Mouse (Mus musculus) liver, embryonic 15.5 days (tissue): ENCODE measurements at regions not wholly inside any gene's neighbourhood (a gene's known extent, or its start where the extent isn't known, plus 50 kb on each side); places are given as distances from the start of the nearest gene placed in this dataset.

ENCODE experiments used
- ATAC-seq: fragments of 200-750 bp; cut with Nextera tagmentation; 2 replicates; pipeline ENCODE4 v1.8.0; 2017; ENCODE audit warnings: moderate number of reproducible peaks, mild to moderate bottlenecking, moderate library complexity; ENCODE audit not compliant: insufficient read depth
- H3K27ac ChIP-seq: fragments of 300-500 bp; sonication (generic); replicated peaks from 2 replicates; pipeline ENCODE4 v1.5.1; 2015; ENCODE audit warnings: mild to moderate bottlenecking, inconsistent platforms
- H3K27me3 ChIP-seq: fragments of 300-500 bp; sonication (generic); 2 replicates; pipeline ENCODE4 v1.6.1; 2015; ENCODE audit warnings: mild to moderate bottlenecking, inconsistent platforms
- H3K36me3 ChIP-seq: fragments of 300-500 bp; sonication (generic); replicated peaks from 2 replicates; pipeline ENCODE4 v1.6.1; 2015; ENCODE audit warnings: moderate library complexity, mild to moderate bottlenecking, inconsistent platforms
- H3K4me1 ChIP-seq: fragments of 300-500 bp; sonication (generic); replicated peaks from 2 replicates; pipeline ENCODE4 v1.6.1; 2015; ENCODE audit warnings: inconsistent platforms
- H3K4me2 ChIP-seq: fragments of 300-500 bp; sonication (generic); 2 replicates; pipeline ENCODE4 v1.6.1; 2015; ENCODE audit warnings: moderate library complexity, mild to moderate bottlenecking, inconsistent platforms
- H3K4me3 ChIP-seq: fragments of 300-500 bp; sonication (generic); replicated peaks from 2 replicates; pipeline ENCODE4 v1.5.1; 2015; ENCODE audit warnings: mild to moderate bottlenecking, inconsistent platforms
- H3K9ac ChIP-seq: fragments of 300-500 bp; sonication (generic); 2 replicates; pipeline ENCODE4 v1.6.1; 2015; ENCODE audit warnings: moderate library complexity, mild to moderate bottlenecking, inconsistent platforms
- H3K9me3 ChIP-seq: fragments of 300-500 bp; sonication (generic); replicated peaks from 2 replicates; pipeline ENCODE4 v1.6.1; 2016; ENCODE audit warnings: inconsistent platforms
- whole genome bisulfite sequencing: fragments of 180-500 bp; shearing (Covaris S2); methylation state at CpG from one replicate; pipeline ENCODE4 v1.1.7; 2015; ENCODE audit warnings: mixed read lengths; ENCODE audit not compliant: insufficient replicate concordance; 5-methylcytosine and 5-hydroxymethylcytosine counted together

DNA sequence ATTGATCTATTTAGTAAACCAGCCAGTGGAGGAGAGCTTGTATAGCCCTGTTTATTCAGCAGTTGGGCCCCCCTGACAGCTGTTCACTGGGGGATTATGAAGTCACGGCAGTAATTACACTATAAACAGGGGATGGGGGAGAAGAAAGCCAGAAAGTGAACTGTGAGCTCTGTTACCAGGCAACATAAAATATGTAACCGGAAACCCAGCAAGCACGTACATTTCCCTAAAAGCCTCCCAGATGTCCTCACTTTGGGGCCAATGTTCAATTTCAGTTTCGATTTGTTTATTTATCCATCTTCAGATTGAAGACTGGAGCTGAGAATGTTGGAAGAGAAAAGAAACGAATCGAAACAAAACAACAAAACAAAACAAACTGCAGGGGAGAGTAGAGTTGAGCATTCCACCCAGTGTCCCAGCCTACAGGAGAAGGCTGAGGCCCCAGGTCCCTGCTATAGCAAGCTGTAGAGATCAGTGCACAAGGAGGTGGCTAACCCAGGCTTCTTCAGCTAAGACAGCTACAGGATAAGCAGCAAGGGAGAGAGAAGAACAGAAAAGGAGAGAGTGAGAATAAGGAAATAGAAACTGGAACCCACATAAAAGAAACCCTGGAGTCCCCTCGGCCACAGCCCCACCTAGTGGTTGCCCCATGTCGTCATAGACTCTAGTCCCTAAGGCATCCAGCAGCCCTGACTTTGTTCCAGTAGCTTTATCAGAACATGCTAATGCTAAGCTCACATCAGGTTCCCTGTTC is 517.7 kb upstream of the Gm26657 start:
- no peak for ATAC-seq

GRCm38 (mm10) chr4:56220531-56220930 is 519.3 kb upstream of the Gm26657 start:
- Histone ChIP-seq H3K4me3 (no peak overlapping the region), H3K4me2 (no peak overlapping the region), H3K9me3 (no peaks in the 10 kb centered on the region), H3K27me3 (no peaks in the 10 kb centered on the region), H3K9ac (no peak overlapping the region), H3K27ac (no peak overlapping the region), H3K36me3 (no peaks in the 10 kb centered on the region), H3K4me1 (no peaks in the 10 kb centered on the region)
- WGBS = 65% methylated on average over 8 of the region's 8 CpGs
- ATAC-seq = no peak

More for the DNA sequence above, 517.7 kb upstream of the Gm26657 start:
- H3K4me2 ChIP-seq = peak overlapping the region; percentile 37
- H3K9me3 ChIP-seq = no peaks in the 10 kb centered on the region
- no peak overlapping the region for H3K27ac ChIP-seq
- H3K9ac ChIP-seq = no peak overlapping the region
- WGBS = 36% methylated on average over 8 of the region's 8 CpGs
- no peaks in the 10 kb centered on the region for H3K36me3 ChIP-seq
- peak overlapping the region; percentile 7; the same call in 1 of the 2 replicates for H3K4me3 ChIP-seq
- no peaks in the 10 kb centered on the region for H3K4me1 ChIP-seq
- no peaks in the 10 kb centered on the region for H3K27me3 ChIP-seq

DNA sequence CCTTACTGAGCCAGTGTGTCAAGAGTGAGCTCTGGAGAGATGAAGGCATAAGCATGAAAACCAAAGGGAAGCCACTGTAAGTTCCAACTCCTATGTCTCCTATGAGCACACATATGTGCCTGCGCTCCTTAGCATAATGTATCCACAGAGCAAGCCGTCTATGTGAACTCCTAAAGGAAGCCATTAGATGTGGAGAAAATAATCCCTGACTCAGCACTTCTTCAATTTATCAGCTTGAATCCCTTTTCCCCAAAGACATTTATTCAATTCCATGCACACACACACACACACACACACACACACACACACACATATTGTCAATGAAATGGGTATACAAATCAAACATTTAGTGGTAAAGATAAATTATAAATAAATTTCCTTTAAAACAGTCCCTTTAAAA is 530.4 kb upstream of the Gm26657 start:
- H3K9me3 ChIP-seq = no peaks in the 10 kb centered on the region
- no peak overlapping the region for H3K27ac ChIP-seq
- no peak for ATAC-seq
- no peak overlapping the region for H3K4me3 ChIP-seq
- no peaks in the 10 kb centered on the region for H3K4me1 ChIP-seq
- H3K36me3 ChIP-seq = no peaks in the 10 kb centered on the region
- no peak overlapping the region for H3K9ac ChIP-seq
- no peak overlapping the region for H3K4me2 ChIP-seq
- H3K27me3 ChIP-seq = no peaks in the 10 kb centered on the region
- 63% methylated on average over 2 of the region's 2 CpGs for WGBS

DNA sequence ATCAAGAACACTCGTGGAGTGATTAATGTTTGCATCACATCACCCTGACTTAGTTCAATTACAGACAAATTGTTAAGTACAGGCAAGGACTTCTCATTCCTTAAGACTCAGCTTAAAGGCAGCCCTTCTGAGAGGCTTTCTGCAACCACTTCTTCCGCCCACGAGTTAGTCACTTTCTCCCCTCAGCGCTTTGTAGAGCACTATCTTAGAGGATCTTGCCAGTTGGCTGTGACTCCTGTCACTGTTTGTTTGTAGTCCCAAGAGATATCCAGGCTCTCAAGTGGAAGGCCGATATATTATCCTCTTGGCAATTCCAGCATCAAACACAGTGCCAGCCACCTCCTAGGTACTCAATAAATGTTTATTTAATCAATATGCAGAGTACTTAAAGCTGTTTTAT is 532.1 kb upstream of the Gm26657 start:
- 53% methylated on average over 5 of the region's 5 CpGs for WGBS
- no peaks in the 10 kb centered on the region for H3K9me3 ChIP-seq
- H3K4me3 ChIP-seq = no peak overlapping the region
- no peak overlapping the region for H3K9ac ChIP-seq
- no peak overlapping the region for H3K4me2 ChIP-seq
- ATAC-seq = no peak
- no peaks in the 10 kb centered on the region for H3K4me1 ChIP-seq
- H3K27me3 ChIP-seq = no peaks in the 10 kb centered on the region
- no peaks in the 10 kb centered on the region for H3K36me3 ChIP-seq
- H3K27ac ChIP-seq = no peak overlapping the region

DNA sequence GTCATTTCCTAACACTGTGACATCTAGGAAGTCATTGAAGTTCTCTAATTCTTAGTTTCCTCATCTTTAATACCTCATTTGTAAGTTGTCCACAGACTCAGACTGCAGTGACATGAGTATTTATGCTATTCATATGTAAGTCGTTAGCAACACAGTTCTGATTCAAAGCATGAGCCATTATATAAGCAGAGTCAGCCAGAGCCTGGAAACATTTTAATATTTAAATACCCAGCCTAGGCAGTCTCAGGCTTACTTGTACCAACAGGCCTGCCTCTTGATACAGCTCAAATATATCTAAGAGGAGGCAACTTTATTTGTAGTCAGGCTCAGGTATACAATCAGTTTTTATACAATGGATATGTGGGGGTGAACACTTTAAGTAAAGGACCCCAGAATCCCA is 534.8 kb upstream of the Gm26657 start:
- H3K4me3 ChIP-seq = no peak overlapping the region
- 47% methylated on average over 1 of the region's 1 CpGs for WGBS
- H3K9me3 ChIP-seq = no peaks in the 10 kb centered on the region
- no peaks in the 10 kb centered on the region for H3K4me1 ChIP-seq
- no peak overlapping the region for H3K27ac ChIP-seq
- no peaks in the 10 kb centered on the region for H3K27me3 ChIP-seq
- H3K36me3 ChIP-seq = no peaks in the 10 kb centered on the region
- H3K4me2 ChIP-seq = no peak overlapping the region
- ATAC-seq = no peak
- H3K9ac ChIP-seq = no peak overlapping the region

DNA sequence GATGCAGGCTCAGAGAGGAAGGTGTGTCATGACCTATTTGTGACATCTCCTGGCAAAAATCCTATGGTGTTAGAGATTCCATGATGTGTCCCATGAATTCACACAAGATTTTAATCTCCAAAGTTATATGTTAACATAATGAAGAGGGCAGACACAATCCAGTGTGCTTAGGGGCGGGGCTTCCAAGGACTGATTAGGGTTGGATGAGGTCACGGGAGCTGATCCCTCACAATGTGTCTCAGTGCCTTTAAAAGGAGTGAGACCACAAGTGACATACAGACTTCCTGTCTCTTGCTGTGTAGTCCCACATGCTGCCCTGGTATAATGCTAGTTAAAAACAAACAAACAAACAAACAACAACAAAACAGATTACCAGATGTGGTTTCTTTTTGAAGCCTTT is 546.5 kb upstream of the Gm26657 start:
- ATAC-seq = no peak
- no peaks in the 10 kb centered on the region for H3K4me1 ChIP-seq
- no peak overlapping the region for H3K27ac ChIP-seq
- H3K9me3 ChIP-seq = no peaks in the 10 kb centered on the region
- no peak overlapping the region for H3K4me2 ChIP-seq
- H3K9ac ChIP-seq = no peak overlapping the region
- no peak overlapping the region for H3K4me3 ChIP-seq
- no peaks in the 10 kb centered on the region for H3K36me3 ChIP-seq
- WGBS = 37% methylated on average over 2 of the region's 2 CpGs
- no peaks in the 10 kb centered on the region for H3K27me3 ChIP-seq

DNA sequence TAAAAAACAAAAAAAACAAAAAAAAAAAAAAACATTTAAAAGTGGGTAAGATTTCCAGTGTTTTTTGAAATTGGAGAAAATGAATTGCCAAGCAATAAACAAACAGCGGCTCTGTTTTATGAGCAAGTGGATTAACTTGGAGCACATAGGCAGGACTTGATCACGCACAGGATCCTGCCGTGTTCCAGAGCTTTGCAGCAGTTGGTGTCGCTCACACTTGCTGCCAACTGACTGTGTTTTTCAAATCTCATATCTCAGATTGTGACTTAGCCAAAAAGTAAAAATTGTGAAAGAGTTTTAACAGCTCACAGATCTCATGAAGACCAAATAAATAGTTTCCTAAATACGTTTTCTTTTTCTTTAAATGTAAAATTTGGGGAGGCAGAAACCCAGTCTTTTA is 547.4 kb upstream of the Gm26657 start:
- Histone ChIP-seq H3K9me3 (no peaks in the 10 kb centered on the region), H3K27me3 (no peaks in the 10 kb centered on the region), H3K4me3 (no peak overlapping the region), H3K4me1 (no peaks in the 10 kb centered on the region), H3K36me3 (no peaks in the 10 kb centered on the region), H3K9ac (no peak overlapping the region), H3K27ac (no peak overlapping the region), H3K4me2 (no peak overlapping the region)
- no peak for ATAC-seq
- WGBS = 61% methylated on average over 5 of the region's 5 CpGs

GRCm38 (mm10) chr4:56179566-56179965 is 560.3 kb upstream of the Gm26657 start:
- 67% methylated on average over 5 of the region's 5 CpGs for WGBS
- Histone ChIP-seq H3K27me3 (no peaks in the 10 kb centered on the region), H3K27ac (no peak overlapping the region), H3K9ac (no peak overlapping the region), H3K36me3 (no peaks in the 10 kb centered on the region), H3K4me2 (no peak overlapping the region), H3K4me3 (no peak overlapping the region), H3K4me1 (no peaks in the 10 kb centered on the region), H3K9me3 (no peaks in the 10 kb centered on the region)
- no peak for ATAC-seq

DNA sequence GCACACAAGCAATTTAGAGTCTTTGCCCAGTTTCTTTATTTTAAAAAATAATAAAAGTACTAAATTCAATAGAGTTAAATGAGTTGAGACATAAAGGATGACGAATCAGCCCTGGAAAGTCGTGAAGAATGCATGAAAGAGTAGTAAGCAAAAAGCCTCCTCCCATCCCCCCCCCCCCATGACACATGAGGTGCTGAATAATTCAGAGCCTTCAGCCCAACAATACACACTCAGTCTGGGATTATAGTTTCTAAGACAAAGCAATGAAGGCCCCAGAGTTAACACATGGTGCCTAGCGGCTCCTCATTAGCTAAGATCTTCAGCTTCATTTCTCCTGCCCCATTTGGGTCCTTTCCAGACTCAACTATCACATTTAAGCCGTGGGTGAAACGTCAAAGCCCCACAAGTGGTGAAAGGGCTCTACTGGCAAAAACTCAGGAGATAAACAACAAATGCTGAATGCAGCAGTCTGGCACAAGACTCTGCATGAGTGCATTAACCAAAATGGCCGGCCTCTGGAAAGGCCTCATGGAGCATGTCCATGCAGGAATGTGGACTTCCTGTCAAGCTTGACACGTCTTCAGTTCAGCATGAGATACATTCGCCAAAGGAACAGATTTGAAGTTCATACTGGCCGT is 560.9 kb upstream of the Gm26657 start:
- Histone ChIP-seq H3K4me2 (no peak overlapping the region), H3K9ac (no peak overlapping the region)

DNA sequence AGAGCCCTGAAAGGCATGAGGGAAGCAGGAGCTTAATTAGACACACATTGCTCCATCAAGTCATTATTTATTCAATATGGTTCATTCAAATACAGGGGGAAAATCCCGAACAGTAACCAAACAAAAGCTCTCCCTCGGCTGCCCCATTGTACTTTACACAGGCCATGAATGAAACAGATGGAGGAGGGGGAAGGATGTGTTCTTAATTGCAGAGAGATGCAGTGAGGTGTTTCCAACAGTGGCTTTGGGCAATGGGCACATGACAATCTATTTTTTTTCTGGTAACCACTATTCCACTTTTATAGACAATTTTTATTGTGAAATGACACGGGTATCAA is 578.6 kb upstream of the Gm26657 start:
- no peak overlapping the region for H3K4me3 ChIP-seq
- H3K27ac ChIP-seq = no peak overlapping the region
- H3K27me3 ChIP-seq = no peaks in the 10 kb centered on the region
- no peaks in the 10 kb centered on the region for H3K9me3 ChIP-seq
- no peaks in the 10 kb centered on the region for H3K36me3 ChIP-seq
- WGBS = 58% methylated on average over 3 of the region's 3 CpGs
- H3K9ac ChIP-seq = no peak overlapping the region
- no peaks in the 10 kb centered on the region for H3K4me1 ChIP-seq
- ATAC-seq = no peak
- H3K4me2 ChIP-seq = no peak overlapping the region

More for the DNA sequence above, 560.9 kb upstream of the Gm26657 start:
- Histone ChIP-seq H3K4me3 (no peak overlapping the region), H3K4me1 (no peaks in the 10 kb centered on the region), H3K27ac (no peak overlapping the region), H3K9me3 (no peaks in the 10 kb centered on the region), H3K27me3 (no peaks in the 10 kb centered on the region), H3K36me3 (no peaks in the 10 kb centered on the region)
- 52% methylated on average over 9 of the region's 9 CpGs for WGBS
- no peak for ATAC-seq

- Histone ChIP-seq H3K4me1 (no peaks in the 10 kb centered on the region), H3K9me3 (no peaks in the 10 kb centered on the region), H3K27me3 (no peaks in the 10 kb centered on the region), H3K9ac (no peak overlapping the region), H3K4me2 (no peak overlapping the region), H3K27ac (no peak overlapping the region), H3K36me3 (no peaks in the 10 kb centered on the region), H3K4me3 (no peak overlapping the region)
- WGBS = 63% methylated on average over 13 of the region's 13 CpGs
- ATAC-seq = no peak
Observed at GRCm38 (mm10) chr4:56160551-56161256, 579.2 kb upstream of the Gm26657 start.
